Mouse (Mus musculus) brain, embryonic 14.5 days (tissue): ENCODE measurements around the gene Smarcd2.

ENCODE experiments used
- CTCF ChIP-seq: fragments of 200-500 bp; IDR thresholded peaks from 2 replicates; pipeline ENCODE4 v1.5.1; 2012; ENCODE audit warnings: inconsistent platforms, mild to moderate bottlenecking, moderate library complexity, borderline replicate concordance; ENCODE audit not compliant: insufficient read depth, insufficient read length; ENCODE audit errors: extremely low read depth
- POLR2A ChIP-seq: fragments of 200-500 bp; IDR thresholded peaks from 2 replicates; pipeline ENCODE4 v1.6.1; 2012; ENCODE audit warnings: mild to moderate bottlenecking, inconsistent platforms, borderline replicate concordance; ENCODE audit not compliant: poor library complexity, insufficient read depth, insufficient read length, severe bottlenecking; ENCODE audit errors: extremely low read depth

DNA sequence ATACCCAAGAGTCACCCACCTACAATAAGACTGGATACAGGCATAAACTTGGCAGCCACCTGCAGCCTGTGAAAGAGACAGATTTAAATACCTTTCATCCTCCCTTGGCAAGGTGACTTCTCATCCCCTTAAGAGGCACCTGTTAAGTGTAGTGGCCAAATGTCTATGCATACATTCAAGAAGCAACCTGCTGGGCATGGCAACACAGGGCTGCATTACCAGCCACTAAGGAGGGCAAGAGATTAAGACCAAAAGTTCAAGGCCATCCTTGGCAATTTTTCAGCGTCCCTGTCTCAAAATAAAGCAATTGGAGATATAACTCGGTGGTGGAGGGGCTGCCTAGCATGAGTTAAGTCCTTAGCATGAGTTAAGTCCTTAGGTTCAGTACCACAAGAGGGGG, 18.0 kb downstream of the Smarcd2 start:
- TF ChIP-seq CTCF: no peak
- TF ChIP-seq POLR2A: no peak
